Mouse (Mus musculus): ENCODE data around the gene Wdr95. TPM values are rescaled to one million over a fixed set of nuclear protein-coding genes. Genes with fewer than 3 reads are reported as not detected.

Gene Wdr95
- polyA plus RNA-seq, 1 experiment from 2014 or later = 0.08 TPM

DNA sequence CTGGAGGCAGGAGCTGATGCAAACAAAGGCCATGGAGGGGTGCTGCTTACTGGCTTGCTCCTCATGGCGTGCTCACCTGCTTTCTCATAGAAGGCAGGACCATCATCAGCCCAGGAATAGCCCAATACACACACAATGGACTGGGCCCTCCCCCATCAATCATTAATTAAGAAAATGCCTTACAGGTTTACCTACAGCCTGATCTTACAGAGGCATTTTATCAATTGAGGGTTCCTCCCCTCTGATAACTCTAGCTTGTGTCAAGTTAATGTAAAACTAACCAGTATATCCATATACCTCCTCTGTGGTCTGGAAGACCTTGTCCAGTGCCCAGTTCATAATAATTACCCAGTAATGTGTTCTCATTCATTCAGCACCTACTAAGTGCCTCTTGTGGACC, 56.8 kb downstream of the Wdr95 start:
- WGBS = 73% methylated on average over 1 of the region's 1 CpGs
- no peak overlapping the region for H3K4me2 ChIP-seq (replicated peaks)

DNA sequence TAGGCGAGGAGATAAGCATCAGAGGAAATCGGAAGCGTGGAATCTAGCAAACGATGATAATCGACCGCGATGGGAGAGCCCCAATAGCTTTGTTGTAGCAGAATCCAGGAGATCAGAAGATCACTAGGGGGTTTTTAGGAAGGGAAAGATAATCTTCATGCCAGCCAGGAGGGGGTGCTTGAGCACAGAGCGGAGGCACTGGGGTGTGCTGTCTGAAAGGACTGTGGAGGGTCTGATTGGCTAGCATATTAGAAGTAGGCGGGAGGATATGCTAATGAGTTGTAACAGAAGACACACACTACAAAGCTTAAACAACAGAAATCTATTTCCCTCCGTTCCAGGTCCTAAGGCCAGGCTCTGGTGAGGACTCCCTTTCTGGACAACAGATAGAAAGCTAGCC, 57.4 kb downstream of the Wdr95 start:
- H3K27ac ChIP-seq (replicated peaks) = no peak overlapping the region
- no peaks in the 10 kb centered on the region for H3K36me3 ChIP-seq
- no peak overlapping the region for H3K9ac ChIP-seq (replicated peaks)
- no peaks in the 10 kb centered on the region for H3K9me3 ChIP-seq
- no peak overlapping the region for H3K4me2 ChIP-seq (replicated peaks)
- no peaks in the 10 kb centered on the region for H3K27me3 ChIP-seq
- H3K4me3 ChIP-seq = no peak overlapping the region
- WGBS = 52% methylated on average over 10 of the region's 10 CpGs
- H3K4me1 ChIP-seq = no peaks in the 10 kb centered on the region
- no peak for ATAC-seq (ENCODE audit: low FRiP score, low read depth)

More for the DNA sequence above, 56.8 kb downstream of the Wdr95 start:
- no peaks in the 10 kb centered on the region for H3K9me3 ChIP-seq
- no peaks in the 10 kb centered on the region for H3K27me3 ChIP-seq
- H3K36me3 ChIP-seq = no peaks in the 10 kb centered on the region
- ATAC-seq (ENCODE audit: low FRiP score, low read depth) = no peak
- no peaks in the 10 kb centered on the region for H3K4me1 ChIP-seq
- H3K27ac ChIP-seq (replicated peaks) = no peak overlapping the region
- no peak overlapping the region for H3K4me3 ChIP-seq
- no peak overlapping the region for H3K9ac ChIP-seq (replicated peaks)

DNA sequence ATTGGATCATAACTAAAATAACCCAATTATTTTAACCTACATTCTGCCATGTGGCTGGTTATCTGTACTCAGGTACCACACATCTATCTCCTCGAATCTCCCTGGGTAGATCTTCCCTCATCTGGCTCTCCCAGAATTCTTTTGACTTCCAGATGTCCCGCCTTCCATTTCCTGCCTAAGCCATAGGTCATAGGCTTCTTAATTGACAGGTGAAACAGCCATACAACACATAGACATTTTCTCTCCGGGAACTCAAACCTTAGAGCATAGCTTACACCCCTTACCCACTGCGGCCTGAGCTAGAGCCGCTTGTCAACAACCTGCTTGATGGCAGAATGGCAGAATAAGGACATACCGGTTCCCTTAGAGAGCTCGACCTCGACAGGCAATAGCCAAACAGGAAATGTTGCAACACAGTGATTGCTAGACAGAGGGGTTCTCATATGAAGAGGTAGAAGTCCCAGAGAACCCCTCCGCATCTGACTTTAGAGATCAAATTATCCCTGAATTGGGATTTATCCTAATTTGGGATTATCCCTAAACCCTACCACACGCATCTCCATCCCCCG, 58.9 kb downstream of the Wdr95 start:
- H3K9me3 ChIP-seq = peaks cover 4% of the 10 kb centered on the region; the same call in 1 of the 2 replicates
- H3K9ac ChIP-seq (replicated peaks) = no peak overlapping the region
- H3K4me3 ChIP-seq = no peak overlapping the region
- H3K36me3 ChIP-seq = no peaks in the 10 kb centered on the region
- H3K4me2 ChIP-seq (replicated peaks) = no peak overlapping the region
- no peak overlapping the region for H3K27ac ChIP-seq (replicated peaks)
- 85% methylated on average over 11 of the region's 11 CpGs for WGBS
- no peaks in the 10 kb centered on the region for H3K27me3 ChIP-seq
- no peak for ATAC-seq (ENCODE audit: low FRiP score, low read depth)
- no peaks in the 10 kb centered on the region for H3K4me1 ChIP-seq

DNA sequence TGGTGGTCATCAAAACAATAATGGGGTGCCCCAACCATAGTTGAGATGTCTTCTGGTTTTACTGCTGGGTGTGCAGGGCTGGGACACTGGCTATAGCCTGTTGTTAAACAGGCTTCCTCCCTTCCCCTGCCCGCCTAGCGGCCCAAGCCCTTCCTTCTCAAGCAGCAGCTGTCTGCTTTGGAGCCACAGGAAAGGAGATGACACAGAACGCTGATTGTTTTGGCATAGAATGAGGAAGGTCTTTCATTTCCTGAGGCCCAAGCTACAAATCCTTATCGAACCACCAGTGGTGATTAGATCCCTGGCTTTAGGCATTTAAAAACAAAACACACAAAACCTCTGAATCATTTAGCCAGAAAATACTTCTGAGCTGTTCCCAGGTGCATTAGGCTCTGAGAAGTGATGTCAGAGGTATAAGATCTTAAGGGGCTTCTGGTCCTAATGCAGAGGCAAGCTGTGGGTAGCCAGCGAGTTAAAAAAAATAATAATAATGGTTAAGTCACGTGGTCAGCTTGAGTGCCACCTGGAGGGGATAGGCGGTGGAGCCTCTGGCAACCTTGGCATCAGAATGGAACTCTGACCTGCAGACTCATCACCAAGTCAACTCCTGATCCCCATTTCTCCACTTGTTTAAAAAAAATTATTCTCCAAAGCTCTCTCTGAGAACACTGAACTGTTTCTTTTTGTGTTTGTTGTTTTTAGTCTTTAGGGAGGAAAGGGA, 60.5 kb downstream of the Wdr95 start:
- H3K4me3 ChIP-seq = no peak overlapping the region
- H3K9ac ChIP-seq (replicated peaks) = no peak overlapping the region
- H3K4me1 ChIP-seq = no peaks in the 10 kb centered on the region
- H3K36me3 ChIP-seq = no peaks in the 10 kb centered on the region
- no peak for ATAC-seq (ENCODE audit: low FRiP score, low read depth)
- no peak overlapping the region for H3K4me2 ChIP-seq (replicated peaks)
- no peaks in the 10 kb centered on the region for H3K27me3 ChIP-seq
- 60% methylated on average over 7 of the region's 7 CpGs for whole genome bisulfite sequencing
- peaks cover 4% of the 10 kb centered on the region; the same call in 1 of the 2 replicates for H3K9me3 ChIP-seq
- H3K27ac ChIP-seq (replicated peaks) = no peak overlapping the region

DNA sequence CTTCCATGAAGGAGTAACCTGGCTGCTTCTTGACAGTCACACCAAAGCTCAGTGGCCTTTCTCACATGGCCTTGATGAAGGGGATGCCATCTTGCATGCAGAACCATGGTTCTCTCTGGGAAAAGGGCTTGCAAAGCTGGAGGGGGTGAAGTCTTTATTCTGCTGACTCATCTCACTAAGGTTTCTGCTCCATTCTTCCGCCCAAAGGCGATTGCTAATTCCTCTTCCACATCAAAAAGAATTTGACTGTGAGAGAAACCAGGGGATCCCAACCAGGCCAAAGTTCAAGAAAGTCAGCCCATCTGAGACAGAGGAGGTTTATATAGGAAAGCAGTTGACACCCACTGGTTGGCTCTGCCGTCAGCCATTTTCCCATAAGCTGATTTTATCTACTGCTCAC, 61.5 kb downstream of the Wdr95 start:
- no peaks in the 10 kb centered on the region for H3K36me3 ChIP-seq
- H3K9ac ChIP-seq (replicated peaks) = no peak overlapping the region

DNA sequence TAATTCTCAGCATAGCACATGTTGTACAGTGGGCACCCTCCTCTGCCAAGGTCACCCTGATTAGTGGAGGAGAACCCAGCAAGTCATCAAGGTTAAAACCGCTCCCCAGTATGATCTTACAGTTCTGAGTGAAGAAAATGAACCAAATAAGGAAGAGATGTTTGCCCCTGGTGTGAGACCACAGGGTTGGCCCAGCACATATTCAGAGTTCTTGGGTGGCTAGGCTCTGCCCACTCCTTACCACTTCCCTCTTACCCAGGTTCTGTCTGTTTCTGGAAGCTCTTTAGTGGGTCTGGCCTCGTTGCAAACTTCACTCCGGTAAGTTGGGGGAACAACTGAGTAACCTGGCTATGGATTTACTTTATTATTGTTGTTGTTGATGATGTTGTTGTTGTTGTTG, 65.7 kb downstream of the Wdr95 start:
- Histone ChIP-seq H3K4me1 (0 out of 2 replicates have a peak, but pooled peaks cover 2% of the 10 kb centered on the region), H3K27ac (replicated peaks) (no peak overlapping the region), H3K9me3 (peaks cover 4% of the 10 kb centered on the region; the same call in 1 of the 2 replicates), H3K4me2 (replicated peaks) (no peak overlapping the region), H3K27me3 (no peaks in the 10 kb centered on the region), H3K9ac (replicated peaks) (no peak overlapping the region), H3K4me3 (no peak overlapping the region), H3K36me3 (no peaks in the 10 kb centered on the region)
- WGBS = 90% methylated on average over 3 of the region's 3 CpGs
- no peak for ATAC-seq (ENCODE audit: low FRiP score, low read depth)

More for the DNA sequence above, 61.5 kb downstream of the Wdr95 start:
- H3K27ac ChIP-seq (replicated peaks) = no peak overlapping the region
- ATAC-seq (ENCODE audit: low FRiP score, low read depth) = no peak
- H3K4me3 ChIP-seq = no peak overlapping the region
- 74% methylated on average over 3 of the region's 3 CpGs for WGBS
- H3K4me2 ChIP-seq (replicated peaks) = no peak overlapping the region
- H3K9me3 ChIP-seq = peaks cover 4% of the 10 kb centered on the region; the same call in 1 of the 2 replicates
- no peaks in the 10 kb centered on the region for H3K27me3 ChIP-seq
- no peaks in the 10 kb centered on the region for H3K4me1 ChIP-seq

DNA sequence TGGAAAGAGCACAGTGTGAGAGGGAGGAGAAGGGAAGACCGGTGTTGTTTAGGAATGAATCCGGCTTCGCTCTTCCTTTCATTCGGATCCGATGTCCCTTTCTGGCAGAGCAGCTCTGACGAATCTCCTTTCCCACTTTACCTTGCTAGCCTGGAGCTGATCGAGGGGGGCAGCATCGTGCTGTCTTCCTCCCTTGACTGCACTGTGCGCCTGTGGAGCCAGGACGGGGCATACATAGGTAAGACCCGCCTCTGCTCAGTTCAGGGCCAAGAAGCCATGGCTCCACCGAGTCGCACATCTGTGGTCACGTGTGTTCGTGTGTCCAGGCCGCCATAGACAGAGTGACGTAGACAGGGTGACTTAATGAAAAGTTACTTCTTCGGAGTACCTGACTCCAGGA, 68.9 kb downstream of the Wdr95 start:
- 48% methylated on average over 18 of the region's 18 CpGs for WGBS

DNA sequence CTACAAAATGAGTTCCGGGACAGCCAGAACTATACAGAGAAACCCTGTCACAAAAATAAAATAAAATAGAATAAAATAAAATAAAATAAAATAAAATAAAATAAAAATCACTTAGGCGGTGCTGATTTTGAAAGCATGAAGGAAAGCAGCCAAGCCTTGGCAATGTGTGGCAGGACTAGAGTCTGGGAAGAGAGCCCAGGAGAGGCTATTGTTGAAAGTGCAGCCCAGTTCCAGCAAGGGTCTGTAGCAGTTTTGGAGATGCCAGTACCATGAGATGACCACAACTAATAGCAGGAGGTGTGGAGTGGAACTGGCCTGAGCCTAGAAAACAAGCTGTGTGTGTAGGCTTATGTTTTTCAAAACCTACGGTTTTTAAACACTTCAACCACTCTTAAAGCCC, 73.5 kb downstream of the Wdr95 start:
- H3K4me2 ChIP-seq (replicated peaks) = no peak overlapping the region
- no peak overlapping the region for H3K27ac ChIP-seq (replicated peaks)
- 0 out of 2 replicates have a peak, but pooled peaks cover 2% of the 10 kb centered on the region for H3K4me1 ChIP-seq
- H3K9me3 ChIP-seq = no peaks in the 10 kb centered on the region
- ATAC-seq (ENCODE audit: low FRiP score, low read depth) = no peak
- H3K27me3 ChIP-seq = no peaks in the 10 kb centered on the region
- H3K9ac ChIP-seq (replicated peaks) = no peak overlapping the region
- WGBS = 90% methylated on average over 3 of the region's 3 CpGs
- no peak overlapping the region for H3K4me3 ChIP-seq
- H3K36me3 ChIP-seq = no peaks in the 10 kb centered on the region

More for the DNA sequence above, 68.9 kb downstream of the Wdr95 start:
- ATAC-seq (ENCODE audit: low FRiP score, low read depth) = no peak
- Histone ChIP-seq H3K9me3 (no peaks in the 10 kb centered on the region), H3K4me2 (replicated peaks) (no peak overlapping the region), H3K4me3 (no peak overlapping the region), H3K36me3 (no peaks in the 10 kb centered on the region), H3K9ac (replicated peaks) (no peak overlapping the region), H3K27me3 (no peaks in the 10 kb centered on the region), H3K27ac (replicated peaks) (no peak overlapping the region), H3K4me1 (0 out of 2 replicates have a peak, but pooled peaks cover 2% of the 10 kb centered on the region)

DNA sequence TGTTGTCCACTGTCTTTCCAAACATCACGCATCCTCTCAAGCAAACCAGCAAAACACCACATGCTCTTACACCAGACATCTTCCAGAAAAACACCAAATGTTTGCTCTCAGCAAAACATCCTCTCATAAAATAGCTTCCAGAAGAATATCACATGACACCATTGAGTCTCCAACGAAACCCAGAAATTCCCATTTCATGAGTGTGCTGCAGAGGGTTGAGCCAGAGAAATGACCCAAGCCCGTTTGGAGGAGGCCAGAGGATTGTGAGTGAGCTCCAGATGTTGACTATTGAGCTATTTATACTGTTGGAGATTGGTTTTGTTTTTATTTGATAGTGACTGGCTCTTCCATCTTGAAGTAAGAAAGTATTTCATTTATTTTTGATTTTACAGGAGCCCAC, 74.8 kb downstream of the Wdr95 start:
- WGBS = 80% methylated on average over 3 of the region's 3 CpGs
- no peaks in the 10 kb centered on the region for H3K27me3 ChIP-seq
- no peaks in the 10 kb centered on the region for H3K36me3 ChIP-seq
- ATAC-seq (ENCODE audit: low FRiP score, low read depth) = no peak
- no peak overlapping the region for H3K9ac ChIP-seq (replicated peaks)
- H3K27ac ChIP-seq (replicated peaks) = no peak overlapping the region
- no peak overlapping the region for H3K4me2 ChIP-seq (replicated peaks)
- H3K4me1 ChIP-seq = no peaks in the 10 kb centered on the region
- H3K4me3 ChIP-seq = no peak overlapping the region
- no peaks in the 10 kb centered on the region for H3K9me3 ChIP-seq

DNA sequence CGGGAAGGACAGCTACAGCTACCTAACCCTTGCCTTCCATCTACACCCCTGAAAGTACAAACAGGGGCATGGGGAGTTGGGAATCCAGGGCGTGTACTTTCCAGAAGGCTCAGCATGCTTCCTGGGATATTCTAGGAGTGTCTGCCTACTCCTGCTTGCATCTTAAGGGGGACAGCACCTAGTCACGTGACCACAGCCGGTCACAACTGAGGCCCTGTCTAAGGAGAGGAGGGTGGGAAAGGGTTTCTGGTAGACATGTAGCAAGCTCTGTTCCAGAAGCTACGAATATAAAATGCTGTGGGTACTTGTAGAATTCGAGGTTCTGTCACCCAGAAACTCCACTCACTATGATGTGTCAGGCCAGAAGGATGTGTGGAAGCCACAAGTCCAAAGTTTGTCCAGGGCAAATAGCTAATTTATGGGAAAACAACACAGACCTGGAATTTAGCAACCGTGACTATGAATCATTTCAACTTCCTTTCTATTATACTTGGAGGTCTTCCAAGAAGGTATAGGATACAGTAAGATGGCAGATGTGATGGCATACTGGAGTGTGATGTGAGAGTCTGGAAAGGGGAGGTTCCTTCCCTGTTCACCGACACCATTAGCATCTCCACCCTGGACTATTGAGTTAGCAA, 78.7 kb downstream of the Wdr95 start:
- Histone ChIP-seq H3K9ac (replicated peaks) (no peak overlapping the region), H3K9me3 (no peaks in the 10 kb centered on the region), H3K36me3 (no peaks in the 10 kb centered on the region), H3K27ac (replicated peaks) (no peak overlapping the region), H3K4me1 (0 out of 2 replicates have a peak, but pooled peaks cover 5% of the 10 kb centered on the region), H3K4me2 (replicated peaks) (no peak overlapping the region), H3K27me3 (no peaks in the 10 kb centered on the region), H3K4me3 (no peak overlapping the region)
- no peak for ATAC-seq (ENCODE audit: low FRiP score, low read depth)
- 86% methylated on average over 8 of the region's 8 CpGs for WGBS

DNA sequence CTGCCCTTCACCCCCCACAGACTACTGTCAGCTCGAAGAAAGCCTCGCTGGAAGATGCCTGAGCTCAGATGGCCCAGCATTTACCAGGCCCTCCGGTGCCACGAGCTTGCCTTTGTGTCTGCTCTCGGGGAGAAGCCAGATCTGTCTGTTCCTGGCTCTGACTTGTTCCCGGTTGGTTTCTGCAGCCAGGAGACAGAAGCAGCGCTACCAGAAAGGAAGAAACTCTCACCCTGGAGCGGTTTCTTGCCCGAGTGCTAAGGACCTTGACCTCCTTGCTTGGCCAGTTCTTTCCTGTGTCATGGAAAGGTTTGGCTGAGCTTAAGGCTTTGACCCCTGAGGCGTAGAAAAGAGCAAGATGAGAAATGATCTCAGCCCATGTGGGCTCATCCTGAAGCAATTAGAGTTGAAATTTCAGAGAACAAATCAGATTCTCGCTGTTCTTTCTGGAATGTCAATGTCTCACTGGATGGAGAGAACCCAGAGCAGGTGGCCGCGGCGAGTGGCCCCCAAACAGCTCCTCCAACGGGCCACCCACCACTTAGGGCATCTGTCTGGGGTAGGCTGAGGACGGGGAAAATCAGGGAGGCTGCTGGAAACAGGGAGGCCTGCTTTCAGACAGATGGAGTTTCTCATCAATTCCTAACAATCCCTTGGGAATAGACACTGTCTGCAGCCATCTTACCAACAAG, 83.1 kb downstream of the Wdr95 start:
- Histone ChIP-seq H3K4me3 (no peak overlapping the region), H3K27ac (replicated peaks) (no peak overlapping the region), H3K9ac (replicated peaks) (no peak overlapping the region), H3K4me1 (0 out of 2 replicates have a peak, but pooled peaks cover 5% of the 10 kb centered on the region), H3K36me3 (peaks cover 18% of the 10 kb centered on the region), H3K4me2 (replicated peaks) (no peak overlapping the region), H3K9me3 (no peaks in the 10 kb centered on the region), H3K27me3 (no peaks in the 10 kb centered on the region)
- 66% methylated on average over 16 of the region's 16 CpGs for WGBS
- no peak for ATAC-seq (ENCODE audit: low FRiP score, low read depth)

DNA sequence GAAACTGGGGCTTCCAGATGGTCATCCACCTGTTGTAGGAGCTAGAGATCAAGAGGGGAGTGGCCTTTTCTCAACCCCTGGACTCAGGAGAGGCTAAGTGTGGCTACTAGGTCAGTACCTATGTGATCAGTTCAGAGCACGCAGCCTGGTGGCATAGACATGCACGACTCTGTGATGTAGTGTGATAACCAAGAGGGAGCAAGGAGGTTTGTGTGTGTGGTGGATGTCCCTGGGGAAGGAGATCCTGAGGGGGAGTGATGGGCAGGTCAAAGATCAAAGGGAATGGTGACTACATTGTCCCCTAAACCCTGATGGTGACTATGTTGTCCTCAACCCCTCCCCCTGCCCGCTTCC, 83.7 kb downstream of the Wdr95 start:
- Histone ChIP-seq H3K27ac (replicated peaks) (no peak overlapping the region), H3K4me2 (replicated peaks) (no peak overlapping the region), H3K27me3 (no peaks in the 10 kb centered on the region), H3K9me3 (no peaks in the 10 kb centered on the region), H3K36me3 (peaks cover 24% of the 10 kb centered on the region), H3K4me1 (0 out of 2 replicates have a peak, but pooled peaks cover 5% of the 10 kb centered on the region), H3K9ac (replicated peaks) (no peak overlapping the region), H3K4me3 (no peak overlapping the region)
- ATAC-seq (ENCODE audit: low FRiP score, low read depth) = no peak
- 86% methylated on average over 3 of the region's 3 CpGs for WGBS

Measured in midbrain, embryonic 12.5 days (tissue).